Mouse (Mus musculus) brain, adult 2 months (tissue): ENCODE measurements at regions not wholly inside any gene's neighbourhood (a gene's known extent, or its start where the extent isn't known, plus 50 kb on each side); places are given as distances from the start of the nearest gene placed in this dataset.

Source experiments
- DNase-seq: peaks from one replicate; pipeline ENCODE4 v3.0.0; 2011; ENCODE audit warnings: low read depth, low spot score

- DNase-seq = no peak
These were observed 314.5 kb downstream of the Plod2 start for GRCm38 (mm10) chr9:92856410-92857083.

GRCm38 (mm10) chr9:92865822-92866221 is 323.8 kb downstream of the Plod2 start:
- no peak for DNase-seq

- DNase-seq = peak; percentile 74
These were observed 336.6 kb downstream of the Plod2 start for GRCm38 (mm10) chr9:92878589-92878988.

- no peak for DNase-seq
These were observed 337.8 kb downstream of the Plod2 start for GRCm38 (mm10) chr9:92879812-92880211.

GRCm38 (mm10) chr9:92882251-92882832 is 340.3 kb downstream of the Plod2 start:
- no peak for DNase-seq

GRCm38 (mm10) chr9:92890063-92890462 is 348.0 kb downstream of the Plod2 start:
- DNase-seq = no peak

- peak; percentile 76 for DNase-seq
These were observed 357.7 kb downstream of the Plod2 start for GRCm38 (mm10) chr9:92899733-92900132.

- DNase-seq = peak; percentile 46
These were observed 365.1 kb downstream of the Plod2 start for GRCm38 (mm10) chr9:92907102-92907501.

- DNase-seq = peak; percentile 57
These were observed 377.4 kb downstream of the Plod2 start for GRCm38 (mm10) chr9:92919396-92919795.

GRCm38 (mm10) chr9:92930231-92930966 is 388.4 kb downstream of the Plod2 start:
- DNase-seq = peak; percentile 50

GRCm38 (mm10) chr9:92937802-92938201 is 395.8 kb downstream of the Plod2 start:
- DNase-seq = peak; percentile 70

- peak; percentile 31 for DNase-seq
These were observed 408.1 kb downstream of the Plod2 start for GRCm38 (mm10) chr9:92950092-92950491.

- DNase-seq = no peak
These were observed 421.3 kb downstream of the Plod2 start for GRCm38 (mm10) chr9:92963275-92963674.

GRCm38 (mm10) chr9:92991759-92992158 is 449.7 kb downstream of the Plod2 start:
- DNase-seq = no peak

GRCm38 (mm10) chr9:92996156-92996555 is 454.1 kb downstream of the Plod2 start:
- peak; percentile 33 for DNase-seq

GRCm38 (mm10) chr9:93005182-93005953 is 463.3 kb downstream of the Plod2 start:
- peak; percentile 10 for DNase-seq

- DNase-seq = peak; percentile 36
These were observed 466.7 kb downstream of the Plod2 start for GRCm38 (mm10) chr9:93008511-93009302.

GRCm38 (mm10) chr9:93044298-93044912 is 502.4 kb downstream of the Plod2 start:
- peak; percentile 63 for DNase-seq

- DNase-seq = peak; percentile 22
These were observed 530.1 kb downstream of the Plod2 start for GRCm38 (mm10) chr9:93072140-93072539.

GRCm38 (mm10) chr9:93083114-93083513 is 541.1 kb downstream of the Plod2 start:
- peak; percentile 26 for DNase-seq
